Mouse (Mus musculus) hindbrain, embryonic 14.5 days (tissue): ENCODE data around the gene Cox10. TPM values are rescaled to one million over a fixed set of nuclear protein-coding genes. Genes with fewer than 3 reads are reported as not detected.

Source experiments
- ATAC-seq: fragments of 200-750 bp; cut with Nextera tagmentation; 2 replicates; pipeline ENCODE4 v1.8.0; 2017; ENCODE audit warnings: moderate number of reproducible peaks, mild to moderate bottlenecking, moderate TSS enrichment, moderate library complexity; ENCODE audit not compliant: low FRiP score
- DNase-seq: peaks from one replicate; pipeline ENCODE4 v3.0.0-alpha.2; 2015; ENCODE audit warnings: low spot score
- H3K27ac ChIP-seq: fragments of 300-500 bp; sonication (generic); 2 replicates; pipeline ENCODE4 v1.5.1; 2014; ENCODE audit warnings: mild to moderate bottlenecking, moderate library complexity
- H3K27me3 ChIP-seq: fragments of 300-500 bp; sonication (generic); 2 replicates; pipeline ENCODE4 v1.6.1; 2014; ENCODE audit warnings: mild to moderate bottlenecking, low read length, mixed read lengths; ENCODE audit not compliant: control insufficient read depth, insufficient read depth
- H3K36me3 ChIP-seq: fragments of 300-500 bp; sonication (generic); replicated peaks from 2 replicates; pipeline ENCODE4 v1.6.1; 2014; ENCODE audit not compliant: control insufficient read depth, insufficient read depth
- H3K4me1 ChIP-seq: fragments of 300-500 bp; sonication (generic); replicated peaks from 2 replicates; pipeline ENCODE4 v1.6.1; 2014; ENCODE audit warnings: antibody characterized with exemption, low read length, mixed read lengths; ENCODE audit not compliant: control insufficient read depth, insufficient read depth
- H3K4me2 ChIP-seq: fragments of 300-500 bp; sonication (generic); replicated peaks from 2 replicates; pipeline ENCODE4 v1.6.1; 2014; ENCODE audit warnings: mild to moderate bottlenecking, moderate library complexity
- H3K4me3 ChIP-seq: fragments of 300-500 bp; sonication (generic); replicated peaks from 2 replicates; pipeline ENCODE4 v1.5.1; 2014; ENCODE audit warnings: mild to moderate bottlenecking, low read length
- H3K9ac ChIP-seq: fragments of 300-500 bp; sonication (generic); 2 replicates; pipeline ENCODE4 v1.6.1; 2014
- H3K9me3 ChIP-seq: fragments of 300-500 bp; sonication (generic); 2 replicates; pipeline ENCODE4 v1.6.1; 2016; ENCODE audit warnings: low read length; ENCODE audit not compliant: control insufficient read depth
- WGBS: fragments of 180-500 bp; shearing (Covaris S2); extraction: QIAGEN DNeasy Blood & Tissue Kit; methylation state at CpG from one replicate; pipeline ENCODE4 v1.1.7; 2014; 5-methylcytosine and 5-hydroxymethylcytosine counted together
- polyA plus RNA-seq: library from polyadenylated mRNA; unstranded; fragments of >200 nt; fragmentation: Nextera tagmentation; extraction: Ambion mirVana; gene quantifications from 2 replicates; pipeline ENCODE4 v1.2.1, GENCODE M21; 2014

Cox10 gene
- polyA plus RNA-seq, 1 experiment from 2014 or later = 30.0 TPM

- H3K27ac ChIP-seq = no peak overlapping the region
- H3K27me3 ChIP-seq = no peaks in the 10 kb centered on the region
- no peak overlapping the region for H3K9ac ChIP-seq
- H3K4me1 ChIP-seq = no peaks in the 10 kb centered on the region
- H3K9me3 ChIP-seq = no peaks in the 10 kb centered on the region
- peaks cover 19% of the 10 kb centered on the region for H3K36me3 ChIP-seq
- no peak for ATAC-seq
- 96% methylated on average over 2 of the region's 2 CpGs for WGBS
- no peak overlapping the region for H3K4me2 ChIP-seq
- no peak for DNase-seq
- no peak overlapping the region for H3K4me3 ChIP-seq
Measured at GRCm38 (mm10) chr11:64059305-64059704, 20.0 kb downstream of the Cox10 start.

GRCm38 (mm10) chr11:64058474-64058873, 20.8 kb downstream of the Cox10 start:
- H3K36me3 ChIP-seq = peaks cover 19% of the 10 kb centered on the region
- no peak overlapping the region for H3K4me2 ChIP-seq
- H3K4me1 ChIP-seq = no peaks in the 10 kb centered on the region
- no peaks in the 10 kb centered on the region for H3K27me3 ChIP-seq
- H3K9me3 ChIP-seq = no peaks in the 10 kb centered on the region
- 96% methylated on average over 3 of the region's 3 CpGs for WGBS
- no peak overlapping the region for H3K4me3 ChIP-seq
- no peak overlapping the region for H3K9ac ChIP-seq
- no peak overlapping the region for H3K27ac ChIP-seq
- DNase-seq (no peak), ATAC-seq (no peak)

- H3K27ac ChIP-seq = no peak overlapping the region
- DNase-seq (no peak), ATAC-seq (no peak)
- H3K9me3 ChIP-seq = no peaks in the 10 kb centered on the region
- H3K4me1 ChIP-seq = no peaks in the 10 kb centered on the region
- H3K4me3 ChIP-seq = no peak overlapping the region
- no peaks in the 10 kb centered on the region for H3K27me3 ChIP-seq
- no peak overlapping the region for H3K9ac ChIP-seq
- H3K4me2 ChIP-seq = no peak overlapping the region
- H3K36me3 ChIP-seq = peaks cover 3% of the 10 kb centered on the region; the same call in 1 of the 2 replicates
- 80% methylated on average over 5 of the region's 5 CpGs for WGBS
Measured at GRCm38 (mm10) chr11:64053371-64053770, 25.9 kb downstream of the Cox10 start.

- H3K4me2 ChIP-seq = no peak overlapping the region
- no peaks in the 10 kb centered on the region for H3K27me3 ChIP-seq
- 29% methylated on average over 9 of the region's 9 CpGs for WGBS
- H3K4me1 ChIP-seq = no peaks in the 10 kb centered on the region
- H3K9me3 ChIP-seq = no peaks in the 10 kb centered on the region
- DNase-seq (peak; percentile 42), ATAC-seq (peak; percentile 86; the same call in 1 of the 2 replicates)
- H3K9ac ChIP-seq = no peak overlapping the region
- no peak overlapping the region for H3K4me3 ChIP-seq
- no peaks in the 10 kb centered on the region for H3K36me3 ChIP-seq
- H3K27ac ChIP-seq = no peak overlapping the region
Measured at GRCm38 (mm10) chr11:64051195-64051968, 27.9 kb downstream of the Cox10 start.

GRCm38 (mm10) chr11:64047432-64047831, 31.8 kb downstream of the Cox10 start:
- 94% methylated on average over 13 of the region's 13 CpGs for WGBS
- no peak overlapping the region for H3K9ac ChIP-seq
- no peaks in the 10 kb centered on the region; the same call in 1 of the 2 replicates for H3K36me3 ChIP-seq
- H3K9me3 ChIP-seq = no peaks in the 10 kb centered on the region
- no peak for DNase-seq
- no peak overlapping the region for H3K4me2 ChIP-seq
- H3K27ac ChIP-seq = no peak overlapping the region
- no peak overlapping the region for H3K4me3 ChIP-seq
- no peak for ATAC-seq
- no peaks in the 10 kb centered on the region for H3K27me3 ChIP-seq
- no peaks in the 10 kb centered on the region for H3K4me1 ChIP-seq

GRCm38 (mm10) chr11:64045041-64045440, 34.2 kb downstream of the Cox10 start:
- H3K27me3 ChIP-seq = no peaks in the 10 kb centered on the region
- H3K9me3 ChIP-seq = no peaks in the 10 kb centered on the region
- no peak overlapping the region for H3K9ac ChIP-seq
- no peak overlapping the region for H3K4me3 ChIP-seq
- ATAC-seq (no peak), DNase-seq (no peak)
- H3K36me3 ChIP-seq = no peaks in the 10 kb centered on the region; the same call in 1 of the 2 replicates
- H3K4me2 ChIP-seq = no peak overlapping the region
- no peak overlapping the region for H3K27ac ChIP-seq
- WGBS = 95% methylated on average over 4 of the region's 4 CpGs
- no peaks in the 10 kb centered on the region for H3K4me1 ChIP-seq

- Histone ChIP-seq H3K9me3 (no peaks in the 10 kb centered on the region), H3K36me3 (no peaks in the 10 kb centered on the region; the same call in 1 of the 2 replicates), H3K27me3 (no peaks in the 10 kb centered on the region), H3K4me3 (no peak overlapping the region), H3K27ac (no peak overlapping the region), H3K9ac (no peak overlapping the region), H3K4me1 (no peaks in the 10 kb centered on the region), H3K4me2 (no peak overlapping the region)
- ATAC-seq = no peak
- DNase-seq = no peak
- WGBS = 88% methylated on average over 3 of the region's 3 CpGs
Measured at GRCm38 (mm10) chr11:64044024-64044423, 35.2 kb downstream of the Cox10 start.

GRCm38 (mm10) chr11:64041281-64041680, 38.0 kb downstream of the Cox10 start:
- Histone ChIP-seq H3K27ac (no peak overlapping the region), H3K36me3 (no peaks in the 10 kb centered on the region; the same call in 1 of the 2 replicates), H3K9me3 (no peaks in the 10 kb centered on the region), H3K4me1 (peaks cover 5% of the 10 kb centered on the region; the same call in 1 of the 2 replicates), H3K4me2 (no peak overlapping the region), H3K9ac (no peak overlapping the region), H3K27me3 (no peaks in the 10 kb centered on the region), H3K4me3 (no peak overlapping the region)
- 57% methylated on average over 7 of the region's 7 CpGs for WGBS
- no peak for ATAC-seq
- no peak for DNase-seq

GRCm38 (mm10) chr11:64039600-64039999, 39.7 kb downstream of the Cox10 start:
- no peak for ATAC-seq
- Histone ChIP-seq H3K36me3 (no peaks in the 10 kb centered on the region), H3K4me2 (no peak overlapping the region), H3K4me3 (no peak overlapping the region), H3K9ac (no peak overlapping the region), H3K27ac (no peak overlapping the region), H3K27me3 (no peaks in the 10 kb centered on the region), H3K9me3 (no peaks in the 10 kb centered on the region), H3K4me1 (peaks cover 5% of the 10 kb centered on the region; the same call in 1 of the 2 replicates)
- no peak for DNase-seq
- 34% methylated on average over 1 of the region's 1 CpGs for WGBS
